In the genomic region with DNA sequence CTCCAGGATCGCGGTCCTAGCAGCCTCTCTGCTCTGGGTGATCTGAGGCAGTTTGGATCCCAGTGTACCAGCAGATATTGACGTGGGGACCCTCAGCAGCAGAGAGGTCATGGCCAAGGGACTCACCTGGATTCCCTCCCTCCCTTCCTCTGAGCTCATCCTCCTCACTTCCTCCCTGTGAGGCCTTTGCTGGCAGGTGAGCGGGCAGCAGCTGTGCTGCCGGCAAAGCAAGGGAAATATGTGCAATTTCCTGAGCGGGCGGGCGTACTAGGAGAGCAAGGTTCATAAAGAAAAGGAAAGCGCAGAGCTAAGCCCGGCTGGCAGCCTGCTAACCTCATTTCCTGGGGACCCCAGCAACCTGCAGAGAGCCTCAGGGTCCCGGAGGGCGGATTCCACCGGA, we compare ENCODE assay signal across 8 mouse cellular contexts.
DNase-seq lines count a peak whose midpoint lies in the region; ATAC-seq lines count a peak whose summit lies in the region.

No protein-coding gene starts in this region.

- WGBS in embryonic facial prominence, embryonic 10.5 days, result 12% methylated on average over 13 of the region's 13 CpGs
- WGBS in heart, embryonic 16.5 days, result 18% methylated on average over 13 of the region's 13 CpGs
- WGBS in kidney, embryonic 15.5 days, result 8% methylated on average over 13 of the region's 13 CpGs
- WGBS in midbrain, embryonic 16.5 days, result 23% methylated on average over 13 of the region's 13 CpGs

- H3K9ac ChIP-seq in heart, embryonic 16.5 days (ENCODE audit: low read length), result no peak overlapping the region
- no peak overlapping the region for H3K9ac ChIP-seq in kidney, embryonic 15.5 days
- H3K9ac ChIP-seq in midbrain, embryonic 16.5 days (ENCODE audit: low read depth, low read length), result peak overlapping the region; percentile 32; the same call in 1 of the 2 replicates

- peak overlapping the region; percentile 34 for H3K4me3 ChIP-seq in embryonic facial prominence, embryonic 10.5 days
- H3K4me3 ChIP-seq in heart, embryonic 16.5 days (ENCODE audit: low read length), result 0 out of 2 replicates have a peak overlapping the region, but pooled peaks have one; percentile 8
- H3K4me3 ChIP-seq in kidney, embryonic 15.5 days (replicated peaks), result no peak overlapping the region
- H3K4me3 ChIP-seq in midbrain, embryonic 16.5 days (ENCODE audit: low read depth, low read length), result no peak overlapping the region

- peaks cover 23% of the 10 kb centered on the region for H3K4me1 ChIP-seq in embryonic facial prominence, embryonic 10.5 days
- peaks cover 13% of the 10 kb centered on the region for H3K4me1 ChIP-seq in heart, embryonic 16.5 days (ENCODE audit: control insufficient read depth, insufficient read depth, low read length)
- peaks cover 27% of the 10 kb centered on the region for H3K4me1 ChIP-seq in kidney, embryonic 15.5 days
- H3K4me1 ChIP-seq in midbrain, embryonic 16.5 days (ENCODE audit: control insufficient read depth, insufficient read depth, low read length), result peaks cover 16% of the 10 kb centered on the region

- H3K36me3 ChIP-seq in embryonic facial prominence, embryonic 10.5 days (replicated peaks), result no peaks in the 10 kb centered on the region
- no peaks in the 10 kb centered on the region for H3K36me3 ChIP-seq in heart, embryonic 16.5 days (ENCODE audit: control insufficient read depth, insufficient read depth)
- H3K36me3 ChIP-seq in kidney, embryonic 15.5 days, result no peaks in the 10 kb centered on the region
- H3K36me3 ChIP-seq in midbrain, embryonic 16.5 days (ENCODE audit: control insufficient read depth, insufficient read depth, low read length), result no peaks in the 10 kb centered on the region

- H3K27me3 ChIP-seq in embryonic facial prominence, embryonic 10.5 days (replicated peaks; ENCODE audit: low read depth, poor library complexity, severe bottlenecking), result peaks cover 50% of the 10 kb centered on the region
- H3K27me3 ChIP-seq in heart, embryonic 16.5 days (ENCODE audit: control insufficient read depth, insufficient read depth, low read length), result peaks cover 16% of the 10 kb centered on the region
- H3K27me3 ChIP-seq in kidney, embryonic 15.5 days, result peaks cover 30% of the 10 kb centered on the region
- H3K27me3 ChIP-seq in midbrain, embryonic 16.5 days (ENCODE audit: control insufficient read depth, insufficient read depth, low read depth, low read length), result no peaks in the 10 kb centered on the region

- ATAC-seq in heart, embryonic 16.5 days (replicated peaks; ENCODE audit: extremely low read depth, insufficient read depth, low FRiP score), result 0 out of 2 replicates have a peak, but pooled peaks have one; percentile 43
- ATAC-seq in kidney, embryonic 15.5 days (replicated peaks; ENCODE audit: low FRiP score), result no peak
- ATAC-seq in midbrain, embryonic 16.5 days, result peak; percentile 53; the same call in 1 of the 2 replicates

- no peaks in the 10 kb centered on the region for H3K9me3 ChIP-seq in embryonic facial prominence, embryonic 10.5 days
- no peaks in the 10 kb centered on the region for H3K9me3 ChIP-seq in heart, embryonic 16.5 days (replicated peaks; ENCODE audit: control insufficient read depth, low read length)
- H3K9me3 ChIP-seq in kidney, embryonic 15.5 days (replicated peaks), result no peaks in the 10 kb centered on the region
- H3K9me3 ChIP-seq in midbrain, embryonic 16.5 days (replicated peaks; ENCODE audit: control insufficient read depth, low read length, poor library complexity, severe bottlenecking), result no peaks in the 10 kb centered on the region

- peak overlapping the region; percentile 38; the same call in 1 of the 2 replicates for H3K4me2 ChIP-seq in heart, embryonic 16.5 days (ENCODE audit: low read depth, low read length)
- H3K4me2 ChIP-seq in kidney, embryonic 15.5 days, result peak overlapping the region; percentile 46
- peak overlapping the region; percentile 27; the same call in 1 of the 2 replicates for H3K4me2 ChIP-seq in midbrain, embryonic 16.5 days (ENCODE audit: low read length)

- 0 out of 2 replicates have a peak overlapping the region, but pooled peaks have one; percentile 21 for H3K27ac ChIP-seq in embryonic facial prominence, embryonic 10.5 days (replicated peaks)
- peak overlapping the region; percentile 31 for H3K27ac ChIP-seq in heart, embryonic 16.5 days (ENCODE audit: low read length)
- H3K27ac ChIP-seq in kidney, embryonic 15.5 days, result no peak overlapping the region
- no peak overlapping the region for H3K27ac ChIP-seq in midbrain, embryonic 16.5 days (ENCODE audit: low read length)

- peak; percentile 7 for DNase-seq in gastrocnemius, adult 18-20 months (ENCODE audit: low spot score)
- no peak for DNase-seq in gastrocnemius, postnatal 10 days
- peak; percentile 50 for DNase-seq in embryonic facial prominence, embryonic 10.5 days (ENCODE audit: low spot score)
- DNase-seq in ovary, postnatal 10 days (ENCODE audit: low spot score), result no peak
- no peak for DNase-seq in urinary bladder, postnatal 25 days (ENCODE audit: low spot score)

Comparison
In these comparisons a context has a peak if more than half of its experiments do, and no peak if none do; other contexts are left out.
1. DNase-seq: peak in gastrocnemius, adult 18-20 months (single experiment) and embryonic facial prominence, embryonic 10.5 days (single experiment); none in gastrocnemius, postnatal 10 days (single experiment), ovary, postnatal 10 days (single experiment) and urinary bladder, postnatal 25 days (single experiment).
2. H3K27ac ChIP-seq: peak in embryonic facial prominence, embryonic 10.5 days (single experiment) and heart, embryonic 16.5 days (single experiment); none in kidney, embryonic 15.5 days (single experiment) and midbrain, embryonic 16.5 days (single experiment).
3. H3K4me3 ChIP-seq: peak in embryonic facial prominence, embryonic 10.5 days (single experiment) and heart, embryonic 16.5 days (single experiment); none in kidney, embryonic 15.5 days (single experiment) and midbrain, embryonic 16.5 days (single experiment).
4. Peak in every context shown above with its lines, with median percentiles within 50 percentile points of each other: H3K4me2 ChIP-seq.